Mouse (Mus musculus) cerebellum, adult 11-12 months (tissue): ENCODE data around the gene BC029722.
A peak's percentile ranks its signal among the peaks of the same experiment; 100 is the strongest.
"Not testable (repeated sequence)": the region's sequence is repeated elsewhere in the genome, so short reads cannot be mapped to it uniquely, and the experiment has no call there.

Experiments
- DNase-seq: peaks from one replicate; pipeline ENCODE4 v3.0.0; 2022

BC029722 gene

DNA sequence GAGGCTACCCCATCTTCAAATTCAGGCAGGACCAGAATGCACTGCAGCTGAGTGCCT is at the start of gene BC029722:
Gene BC029722 (minus strand): TSS at position 35 of the 57 bp plus-strand sequence.
- DNase-seq, result no peak

DNA sequence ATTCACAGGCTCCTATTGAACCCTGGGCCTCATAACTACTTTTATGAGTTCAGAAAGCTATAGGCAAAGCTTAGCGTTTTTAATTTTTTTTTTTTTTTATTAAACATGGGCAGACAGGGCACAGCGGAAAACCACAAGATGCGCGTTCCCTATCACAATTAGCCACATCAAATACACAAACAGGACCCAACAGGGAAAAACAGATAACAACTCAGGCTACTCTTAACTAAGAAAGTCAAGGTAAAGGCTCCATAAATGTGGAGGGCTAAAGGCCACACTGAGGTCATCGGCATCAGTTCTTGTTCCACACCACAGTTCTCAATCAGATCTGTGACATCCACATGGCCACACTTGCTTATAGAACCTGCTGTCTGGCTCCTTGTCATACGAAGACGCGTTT is 49.1 kb upstream of the BC029722 start:
- no peak for DNase-seq

DNA sequence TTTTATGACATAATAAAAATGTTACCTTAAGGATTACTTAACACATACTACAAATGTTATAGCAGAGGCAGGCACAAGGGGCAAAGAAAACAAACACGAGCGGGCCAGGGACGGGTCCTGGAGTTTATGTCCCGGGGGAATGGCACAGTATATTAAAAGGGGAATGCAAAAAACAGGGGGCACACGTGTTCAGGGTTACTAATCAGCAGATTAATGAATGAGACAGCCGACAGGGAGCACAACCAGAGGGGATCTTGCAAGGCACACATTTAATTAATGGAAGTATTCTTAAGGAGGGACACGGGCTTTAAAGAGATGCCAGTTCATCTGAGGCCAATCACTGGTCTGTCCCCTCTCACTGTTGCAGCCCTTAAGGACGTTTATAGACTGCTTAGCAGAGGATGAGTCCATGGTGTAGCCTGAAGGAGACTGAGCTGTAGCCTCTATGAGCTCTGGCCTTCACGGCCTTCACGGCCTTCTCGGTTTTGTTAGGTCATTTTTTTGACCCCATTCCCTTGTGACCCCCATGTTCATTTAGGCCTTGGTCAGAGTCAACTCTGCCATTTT is 44.2 kb upstream of the BC029722 start:
- no peak for DNase-seq

DNA sequence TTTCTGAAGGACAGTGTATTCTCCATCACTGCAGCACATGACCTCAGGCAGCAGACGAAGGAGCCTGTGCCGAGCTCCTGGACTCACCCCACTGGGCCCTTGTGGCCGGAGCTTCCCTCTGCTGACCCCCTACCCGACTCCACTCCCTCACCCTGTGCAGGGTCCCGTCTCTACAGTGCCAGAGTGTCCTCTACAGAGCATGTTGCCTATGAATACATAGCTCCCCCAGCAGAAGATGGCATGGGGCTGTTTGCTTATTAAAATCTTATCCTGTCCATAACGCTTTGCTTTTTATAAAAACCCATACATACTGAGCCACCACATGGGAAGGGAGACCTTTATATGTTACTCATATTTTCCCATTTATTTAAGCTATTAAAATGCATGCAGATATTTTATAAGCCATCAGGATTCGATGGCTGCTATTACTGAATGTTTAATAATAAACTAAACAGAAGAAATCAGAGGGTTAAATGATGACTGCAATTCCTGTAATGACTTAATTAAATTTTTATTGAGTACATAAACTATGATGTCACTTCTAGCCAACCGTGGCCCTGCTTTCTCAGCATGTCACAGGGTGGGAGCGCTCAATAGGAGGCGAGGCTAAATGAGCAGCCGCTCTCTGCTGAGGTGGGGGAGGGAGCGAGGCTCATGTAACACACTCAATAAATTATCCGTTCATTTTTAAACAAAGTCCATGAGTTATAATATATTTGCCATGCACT is 43.5 kb upstream of the BC029722 start:
- DNase-seq, result no peak

DNA sequence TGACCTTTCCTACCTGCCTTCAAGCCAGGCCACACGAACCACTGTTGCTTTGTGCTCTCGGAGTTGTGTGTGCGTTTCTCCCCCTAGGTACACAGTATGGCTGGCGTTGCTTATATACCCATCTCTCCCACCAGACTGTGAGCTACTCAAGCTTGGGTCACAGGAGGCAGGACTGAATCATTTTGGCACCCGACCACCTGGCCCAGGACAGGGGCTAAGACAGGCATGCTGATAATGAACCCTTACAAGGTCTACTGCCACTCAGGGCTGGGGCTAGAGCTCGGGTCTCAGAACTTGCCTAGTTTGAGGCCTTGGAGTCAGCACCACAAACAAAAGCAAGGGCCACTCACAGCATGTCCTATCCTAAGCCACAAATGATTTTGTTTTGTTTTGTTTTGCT is 42.4 kb upstream of the BC029722 start:
- DNase-seq, result no peak

DNA sequence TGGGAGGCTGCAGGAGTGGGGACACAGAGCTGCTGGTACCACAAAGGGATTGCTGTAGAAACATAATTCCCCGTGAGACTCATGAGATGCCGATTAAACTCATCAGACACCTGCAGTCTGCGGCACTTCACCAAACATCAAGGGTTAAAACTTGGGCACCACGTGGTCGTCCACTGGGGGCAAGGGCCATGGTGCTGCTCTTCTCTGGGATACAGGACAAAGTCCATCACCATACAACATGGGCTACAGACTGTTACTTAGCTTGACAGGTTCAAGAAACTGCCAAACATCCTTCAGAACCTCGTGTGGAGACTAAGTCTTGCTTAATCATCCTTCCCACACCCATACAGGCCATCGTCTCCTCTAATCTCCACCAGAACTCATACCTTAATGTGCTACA is 40.9 kb upstream of the BC029722 start:
- DNase-seq, result no peak

DNA sequence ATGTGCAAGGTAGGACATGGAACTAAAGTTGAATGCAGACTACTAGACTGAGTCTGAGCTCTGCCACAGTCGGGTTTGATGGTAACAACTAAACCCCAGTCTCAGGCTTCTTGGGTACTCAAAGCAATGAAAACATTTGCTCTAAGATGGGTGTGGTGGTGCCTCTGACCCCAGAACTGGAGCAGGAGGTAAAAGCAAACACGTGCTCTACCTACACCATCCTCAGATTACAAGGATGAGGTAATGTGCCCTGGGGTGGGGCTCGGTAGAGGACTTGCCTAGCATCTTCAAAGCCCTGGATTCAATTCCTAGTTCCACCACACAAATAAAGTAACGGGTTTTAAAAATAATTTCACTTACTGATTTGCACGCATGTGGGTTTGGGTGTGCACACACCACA is 33.3 kb upstream of the BC029722 start:
- DNase-seq, result no peak

DNA sequence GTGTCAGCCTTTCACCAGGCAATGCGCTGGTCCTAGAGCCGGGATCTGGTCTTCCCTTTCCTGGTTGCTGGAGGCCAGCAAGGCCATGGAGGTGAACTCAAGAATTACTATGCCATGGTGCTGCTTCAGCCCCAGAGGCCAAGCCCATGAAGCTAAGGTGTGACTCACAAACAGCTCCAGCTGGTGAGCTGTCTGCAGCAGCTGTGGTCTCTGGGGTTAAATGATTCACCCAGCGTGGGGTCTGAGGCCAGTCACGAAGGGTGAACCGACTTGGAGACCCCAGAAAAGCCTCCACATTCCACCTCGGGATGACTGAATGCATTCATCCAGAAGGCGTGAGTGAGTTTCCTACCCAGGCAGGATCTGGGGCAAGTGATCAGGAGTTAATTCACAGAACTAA is 30.9 kb upstream of the BC029722 start:
- DNase-seq, result no peak

DNA sequence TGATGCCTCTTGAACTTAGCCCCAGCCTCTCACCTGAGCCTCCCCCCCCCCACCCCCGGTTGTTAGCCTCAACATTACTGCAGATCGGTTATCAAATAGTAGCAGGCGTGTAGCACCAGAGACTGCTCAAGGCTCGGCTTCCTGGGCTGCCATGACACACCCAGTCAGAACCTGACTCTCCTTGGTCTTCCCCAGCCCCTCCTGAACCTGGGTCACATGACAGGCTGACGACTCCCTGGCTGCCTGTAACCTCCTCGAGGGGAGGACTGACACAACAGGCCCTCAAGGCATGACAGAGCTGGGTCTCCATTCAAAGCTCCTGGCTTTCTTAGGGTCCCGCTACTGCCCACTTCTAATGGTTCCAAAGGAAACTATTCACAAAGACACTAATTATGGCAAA is 30.2 kb upstream of the BC029722 start:
- DNase-seq, result no peak

DNA sequence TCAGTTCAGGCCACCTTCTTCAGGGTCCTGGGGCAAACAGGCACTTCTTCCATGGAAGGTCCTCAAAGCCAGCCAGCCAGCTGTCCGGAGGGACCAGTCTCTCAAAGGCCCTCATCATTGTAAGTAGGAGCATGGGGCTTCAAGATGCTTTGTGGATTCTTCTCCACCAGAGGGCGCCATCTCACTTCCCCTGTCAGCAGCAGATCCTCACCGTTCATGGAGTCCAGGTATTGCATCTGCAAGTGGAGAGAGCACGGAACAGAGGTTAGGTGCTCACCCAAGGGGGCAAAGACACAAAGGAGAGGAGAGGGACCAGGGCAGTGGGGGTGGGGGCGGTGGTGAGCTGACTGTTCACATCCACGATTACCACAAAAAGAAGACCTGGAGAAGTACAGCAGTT is 29.1 kb upstream of the BC029722 start:
- peak; percentile 65 for DNase-seq

DNA sequence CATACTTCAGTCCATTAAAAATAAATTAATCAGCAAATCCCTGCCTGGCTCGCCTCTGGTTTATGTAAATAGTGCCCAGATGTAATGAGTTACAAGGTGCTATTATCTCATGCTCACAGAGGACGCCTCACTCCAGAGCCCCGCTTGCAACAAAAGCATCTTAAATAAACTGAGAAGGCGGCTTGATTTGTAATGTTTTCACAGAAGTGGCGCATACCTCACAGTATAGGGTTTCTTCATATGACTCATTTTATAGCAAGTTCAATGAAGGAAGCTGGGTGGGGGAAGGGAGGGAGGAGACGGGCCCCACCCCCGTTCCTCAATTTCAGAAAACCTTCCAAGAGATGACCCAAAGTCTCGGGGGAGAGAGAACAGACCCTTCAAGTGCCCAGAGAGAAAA is 27.7 kb upstream of the BC029722 start:
- DNase-seq, result no peak

DNA sequence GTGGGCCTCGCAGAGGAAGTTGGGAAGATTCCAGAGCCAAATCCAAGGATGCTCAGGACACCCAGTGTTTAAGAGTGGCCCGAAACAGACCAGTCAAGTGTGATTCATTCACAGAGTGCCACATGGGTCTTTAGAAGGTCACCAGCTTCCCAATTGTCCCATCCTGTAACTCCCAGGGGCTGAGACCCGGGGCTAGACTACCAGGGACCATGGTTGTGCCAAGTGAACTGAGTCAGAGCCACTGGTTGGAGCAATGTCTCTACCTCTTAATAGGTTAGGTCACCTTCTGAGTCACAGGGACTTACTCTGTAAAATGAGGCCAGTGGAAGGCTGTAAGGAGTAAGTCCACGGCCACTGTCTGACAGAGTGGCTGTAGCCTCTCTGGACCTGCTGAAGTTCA is 19.7 kb upstream of the BC029722 start:
- DNase-seq, result no peak

DNA sequence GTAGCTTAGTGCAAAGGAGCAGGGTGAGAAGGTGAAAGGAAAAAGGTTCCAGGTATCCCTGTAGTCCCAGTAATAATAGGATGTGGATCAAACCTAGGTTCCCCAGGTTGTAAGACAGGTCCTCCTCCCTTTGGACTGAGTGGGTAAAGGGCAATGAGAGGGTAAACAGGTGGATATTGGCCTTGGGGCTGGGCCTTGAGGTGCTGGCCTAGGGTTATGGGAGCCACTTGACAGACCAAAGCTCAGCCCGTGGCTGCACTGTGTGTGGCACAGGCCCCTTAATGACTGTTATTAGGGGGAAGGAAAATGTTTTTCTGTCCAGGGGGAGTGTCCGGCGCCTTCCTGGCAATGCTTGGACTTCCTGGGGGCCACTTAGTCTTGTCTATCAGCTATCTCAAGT is 18.7 kb upstream of the BC029722 start:
- no peak for DNase-seq

DNA sequence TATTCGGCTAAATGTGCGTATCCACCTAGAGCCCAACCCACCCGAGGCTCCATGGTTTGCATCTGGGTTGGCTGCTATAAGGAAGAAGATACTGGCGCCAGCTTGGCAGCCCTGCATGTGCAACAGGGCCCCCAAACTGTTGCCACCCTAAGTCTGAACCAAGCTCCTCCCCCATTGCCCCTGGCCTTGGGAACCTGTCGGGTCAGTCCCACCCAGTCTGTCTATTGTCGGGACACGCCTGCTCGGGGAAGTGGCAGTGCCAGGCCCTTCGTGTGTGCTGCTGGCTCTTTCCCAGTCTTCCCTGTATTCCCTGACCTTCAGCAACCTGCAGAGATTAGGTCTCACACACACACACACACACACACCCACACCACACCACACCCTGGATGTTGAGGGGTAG is 15.5 kb upstream of the BC029722 start, which contains the start of gene Fam83c:
Gene Fam83c (minus strand): TSS at position 123 of the 400 bp plus-strand sequence.
- DNase-seq, result no peak

DNA sequence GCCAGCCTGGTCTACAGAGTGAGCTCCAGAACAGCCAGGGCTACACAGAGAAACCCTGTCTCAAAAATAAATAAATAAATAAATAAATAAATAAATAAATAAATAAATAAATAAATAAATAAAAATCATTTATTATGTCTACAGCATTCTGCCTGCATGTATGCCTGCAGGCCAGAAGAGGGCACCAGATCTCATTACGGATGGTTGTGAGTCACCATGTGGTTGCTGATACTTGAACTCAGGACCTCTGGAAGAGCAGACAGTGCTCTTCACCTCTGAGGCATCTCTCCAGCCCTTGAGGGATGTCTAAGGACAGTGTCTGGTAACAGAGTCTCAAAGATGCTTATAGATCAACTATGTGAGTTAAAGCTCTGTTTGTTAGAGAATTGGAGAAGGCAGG is 12.9 kb upstream of the BC029722 start:
- not testable (repeated sequence) for DNase-seq

DNA sequence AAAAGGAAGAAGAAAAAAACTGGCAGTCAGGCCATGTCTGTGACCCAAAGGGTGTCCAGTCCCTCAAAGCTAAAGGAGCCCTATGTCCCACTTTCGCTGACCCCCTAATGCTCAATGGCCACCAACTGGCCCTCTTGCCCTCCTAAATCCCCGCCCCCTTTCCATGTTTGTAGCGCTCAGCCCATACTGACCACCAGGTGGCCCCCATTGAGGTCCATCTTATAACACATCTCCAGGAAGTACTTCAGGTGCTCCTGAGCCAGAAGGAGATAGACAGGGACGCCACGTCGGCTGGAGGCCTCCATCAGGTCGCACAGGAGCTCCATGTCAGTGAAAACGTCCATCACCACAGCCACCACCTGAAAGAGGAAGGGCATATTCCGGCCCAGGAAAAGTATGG is 12.1 kb upstream of the BC029722 start:
- DNase-seq, result no peak

DNA sequence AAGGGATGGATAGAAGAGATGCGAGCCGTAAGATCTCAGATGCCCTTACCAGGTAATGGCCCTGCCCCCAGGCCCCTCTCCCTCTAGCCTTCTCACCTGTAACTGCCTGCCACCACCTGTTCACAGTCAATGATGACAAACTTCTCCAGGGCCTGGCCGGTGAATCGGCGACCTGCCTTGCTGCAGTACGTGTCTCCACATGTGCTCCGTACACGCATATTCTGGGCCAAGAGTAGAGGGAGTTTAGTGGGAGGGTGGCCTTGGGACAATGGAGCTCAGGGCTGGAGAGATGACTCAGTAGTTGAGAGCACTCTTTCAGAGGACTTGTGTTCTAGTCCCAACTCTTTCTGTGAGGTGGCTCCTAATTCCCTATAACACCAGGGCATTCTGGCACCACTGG is 11.6 kb upstream of the BC029722 start:
- no peak for DNase-seq

DNA sequence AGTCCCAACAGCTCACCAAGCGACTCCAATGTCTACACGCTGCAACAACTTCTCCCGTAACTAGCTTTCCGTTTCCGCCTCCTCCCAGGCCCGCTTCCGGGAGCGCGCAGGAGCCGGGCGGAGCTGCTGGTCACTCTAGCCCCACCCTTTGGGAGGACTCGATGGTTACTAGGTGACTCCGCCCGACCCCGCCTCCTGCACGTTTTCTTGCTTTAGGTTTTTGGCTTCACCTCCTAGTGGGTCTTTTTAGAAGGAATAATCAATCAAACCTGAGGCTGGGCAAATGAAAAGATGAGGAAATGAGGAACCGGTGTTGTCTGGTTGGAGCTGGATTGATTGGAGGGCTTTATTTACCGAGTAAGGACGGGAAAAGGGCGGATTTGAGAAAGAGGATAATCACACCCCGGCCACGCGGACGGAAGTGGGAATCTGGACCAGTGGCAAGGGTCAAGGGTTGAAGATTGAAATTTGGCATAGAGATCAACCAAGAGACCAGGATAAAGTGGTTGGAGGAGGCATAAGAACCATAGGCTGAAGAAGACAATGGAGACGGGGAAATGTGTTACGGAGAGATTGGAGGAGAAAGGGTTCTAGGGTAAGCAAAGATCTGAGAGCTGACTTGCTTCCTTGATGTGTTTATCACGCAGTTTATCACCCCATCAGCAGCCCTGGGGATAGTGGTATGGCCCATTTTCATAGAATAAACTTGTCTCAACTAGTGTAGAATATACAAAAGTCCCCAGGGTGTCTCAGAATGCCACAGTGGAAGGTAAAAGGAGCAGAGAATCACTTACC is 7.6 kb upstream of the BC029722 start, which contains the start of gene Eif6:
Gene Eif6 (minus strand): TSS at position 296 of the 795 bp plus-strand sequence.
- peak; percentile 84 for DNase-seq

DNA sequence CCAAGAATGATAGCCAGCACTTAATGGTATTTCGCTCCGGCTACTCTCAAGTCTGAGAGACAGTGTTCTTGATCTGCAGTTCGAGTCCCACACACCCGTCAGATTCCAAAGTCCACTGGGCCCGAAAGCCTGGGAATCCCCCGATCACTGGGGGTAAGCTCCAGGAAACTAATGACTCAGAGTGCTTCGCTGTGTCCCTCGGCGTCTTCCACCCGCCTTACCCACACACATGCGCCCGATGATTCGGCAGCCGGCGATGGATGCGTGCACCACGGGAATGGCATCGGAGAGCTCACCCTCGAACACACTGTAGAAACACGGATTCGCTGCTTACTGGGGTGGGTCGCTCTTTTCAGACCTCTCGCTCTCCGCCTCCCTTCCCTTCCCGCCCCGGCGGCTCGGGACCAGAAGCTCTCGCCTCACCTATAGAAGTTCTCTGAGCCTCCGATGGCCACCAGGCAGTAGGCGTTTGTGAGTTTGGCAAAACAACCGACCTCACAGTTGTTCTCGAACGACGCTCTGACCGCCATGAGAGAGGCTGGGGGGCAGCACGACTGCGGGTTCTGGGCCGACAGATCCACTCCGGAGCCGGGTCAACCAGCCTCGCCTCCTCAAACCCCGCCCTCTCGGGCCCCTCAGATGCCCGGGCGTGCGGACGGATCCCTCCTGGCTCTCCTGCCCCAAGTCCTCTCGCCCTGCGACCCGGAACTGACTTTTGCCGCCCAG is 6.8 kb upstream of the BC029722 start:
- DNase-seq, result no peak

DNA sequence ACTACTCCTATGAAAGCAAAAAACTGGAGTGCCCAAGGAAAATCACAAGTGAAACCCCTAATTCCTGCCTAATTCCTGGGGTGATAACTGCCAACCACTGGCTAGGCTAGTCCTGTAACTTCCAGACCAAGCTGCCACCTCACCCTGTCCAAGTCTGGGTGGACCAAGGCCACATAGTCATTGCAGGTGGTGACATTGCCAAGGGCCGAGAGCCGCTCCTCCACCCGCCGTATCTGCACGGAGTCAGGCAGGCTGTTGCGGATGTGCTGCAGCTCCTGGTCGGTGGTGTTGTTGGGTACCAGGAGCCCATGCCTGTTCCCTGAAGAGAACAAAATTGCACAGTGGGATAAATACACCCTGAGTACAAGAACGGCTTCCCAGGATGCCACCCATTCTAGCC is 4.5 kb upstream of the BC029722 start:
- peak; percentile 29 for DNase-seq

DNA sequence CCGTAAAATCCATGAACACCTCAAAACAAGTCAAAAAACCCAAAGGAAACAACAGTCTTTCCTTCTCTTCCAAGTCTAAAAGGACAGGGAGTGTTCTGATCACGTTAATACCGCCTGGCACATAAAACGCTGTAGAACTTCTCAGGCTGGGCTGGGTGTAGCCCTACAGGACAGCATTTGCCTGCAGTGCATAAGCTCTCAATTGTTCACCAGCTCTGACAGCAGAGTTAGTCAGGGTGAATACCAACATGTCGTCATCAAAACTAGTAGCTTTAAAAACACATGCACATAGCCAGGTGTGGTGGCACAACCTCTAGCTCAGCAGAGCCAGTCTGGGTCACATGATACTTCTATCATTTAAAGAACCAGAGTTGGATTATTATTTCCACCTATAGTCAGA is 1.6 kb upstream of the BC029722 start:
- DNase-seq, result no peak

DNA sequence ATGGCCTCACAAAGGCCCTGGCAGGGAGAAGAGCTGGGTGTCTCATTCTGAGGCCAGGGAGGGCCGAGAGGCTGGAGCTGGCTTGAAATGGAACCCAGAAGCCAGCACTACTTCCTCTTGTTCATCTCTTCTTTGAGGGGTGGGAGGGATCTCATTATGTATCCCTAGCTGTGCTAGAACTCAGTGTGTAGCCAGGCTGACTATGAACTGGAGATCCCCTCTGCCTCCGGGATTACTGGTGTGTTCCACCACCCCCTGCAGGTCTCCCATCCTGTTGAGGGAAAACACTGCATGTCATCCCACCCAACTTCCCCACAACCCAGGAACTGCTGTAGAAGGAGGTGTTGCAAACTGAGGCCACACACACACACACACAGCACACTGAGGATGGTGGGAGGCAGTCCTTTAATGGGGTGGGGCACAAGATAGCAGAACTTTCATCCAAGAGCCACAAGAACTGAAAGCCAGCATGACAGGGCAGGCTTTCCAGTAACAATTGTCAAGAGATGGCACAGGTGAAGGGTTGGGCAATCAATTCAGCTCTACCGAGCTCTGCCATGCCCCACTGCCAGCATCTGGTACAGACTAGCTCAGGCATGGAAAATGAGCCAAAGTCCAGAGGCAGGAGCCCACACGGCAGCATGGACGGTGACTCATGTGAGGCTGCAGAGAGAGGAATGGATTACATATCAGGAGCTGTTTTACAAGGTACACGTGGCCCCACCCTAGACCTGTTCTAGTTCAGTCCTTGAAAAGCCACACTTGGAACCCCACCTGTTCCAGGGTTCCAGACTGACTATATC is 424 bp upstream of the BC029722 start:
- DNase-seq, result peak; percentile 76
